Mouse (Mus musculus): Measurements from ENCODE around the gene Pard3.

Pard3 gene

DNA sequence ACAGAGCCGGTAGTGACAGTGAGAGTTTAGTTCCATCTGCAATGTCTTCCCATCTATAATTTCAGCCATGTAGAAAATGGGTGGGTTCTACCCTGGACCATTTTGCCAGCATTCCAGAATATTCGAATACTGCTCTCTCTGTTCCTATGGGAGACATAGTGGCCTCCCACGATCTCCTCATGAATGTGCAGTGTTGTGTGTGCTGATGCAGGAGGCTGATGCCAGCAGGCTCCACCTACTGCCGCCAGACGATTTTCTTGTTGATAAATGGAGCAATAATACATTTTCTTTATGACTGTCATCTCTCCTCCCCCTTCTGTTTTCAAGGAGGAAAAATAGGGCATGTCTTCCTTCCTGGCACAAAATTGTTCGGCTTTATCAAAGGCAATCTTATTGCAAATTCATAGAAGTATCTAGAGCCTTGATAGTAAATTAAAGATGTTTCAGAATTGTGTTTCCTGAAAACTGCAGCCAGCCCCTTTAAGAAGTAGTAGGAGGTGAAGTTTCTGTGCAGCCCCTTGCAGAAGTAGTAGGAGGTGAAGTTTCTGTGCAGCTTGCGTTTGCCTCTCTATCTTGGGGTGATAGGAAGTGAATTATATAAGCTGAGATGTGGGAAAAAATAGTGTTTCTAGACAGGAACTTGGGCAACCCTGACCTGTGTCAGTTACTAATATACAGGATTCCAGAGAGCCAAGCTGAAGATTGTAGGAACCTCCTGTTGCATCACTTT lies 545.0 kb downstream of the Pard3 start:
- DNase-seq (ENCODE audit: low spot score): no peak

GRCm38 (mm10) chr8:127609316-127609715 lies 545.6 kb downstream of the Pard3 start:
- no peak for DNase-seq (ENCODE audit: low spot score)

GRCm38 (mm10) chr8:127614206-127614605 lies 550.5 kb downstream of the Pard3 start:
- DNase-seq (ENCODE audit: low spot score): no peak

DNA sequence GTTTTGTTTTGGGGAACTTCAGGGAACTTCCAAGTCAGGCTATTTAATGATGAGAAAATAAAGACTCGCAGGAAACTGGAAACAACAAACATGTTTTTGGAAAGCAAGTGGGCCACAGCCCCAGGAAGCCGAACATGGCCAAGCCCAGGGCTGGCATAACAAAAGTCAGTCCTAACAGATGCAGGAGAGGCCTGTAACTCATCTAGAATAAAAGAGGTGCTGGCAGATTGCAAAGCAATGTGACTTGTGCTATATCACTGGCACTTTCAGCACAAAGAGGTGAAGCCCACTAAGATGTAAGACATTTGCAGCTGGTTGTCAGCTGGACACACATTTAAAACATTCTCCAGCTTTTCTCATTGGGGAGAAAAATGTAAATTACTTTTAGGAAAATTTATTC lies 553.0 kb downstream of the Pard3 start:
- DNase-seq (ENCODE audit: low spot score): no peak

DNA sequence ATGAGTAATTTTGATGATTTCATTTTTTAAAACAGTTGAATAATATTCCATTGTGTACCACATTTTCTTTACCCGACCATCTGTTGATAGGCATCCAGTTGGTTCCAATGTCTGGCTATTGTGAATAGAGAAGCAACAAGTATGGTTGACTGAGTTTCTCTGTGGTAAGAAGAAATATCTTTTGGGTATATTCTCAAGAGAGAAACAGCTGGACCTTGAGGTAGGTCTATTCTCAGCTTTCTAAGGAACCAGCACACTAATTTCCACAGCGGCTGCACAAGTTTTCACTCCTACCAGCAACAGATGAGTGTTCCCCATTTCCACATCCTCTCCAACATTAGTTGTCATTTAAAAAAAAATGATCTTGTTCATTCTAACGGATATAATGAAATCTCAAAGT lies 558.4 kb downstream of the Pard3 start:
- no peak for DNase-seq (ENCODE audit: low spot score)

GRCm38 (mm10) chr8:127638232-127639087 lies 574.8 kb downstream of the Pard3 start:
- no peak for DNase-seq (ENCODE audit: low spot score)

- DNase-seq (ENCODE audit: low spot score): no peak
Measured at GRCm38 (mm10) chr8:127639088-127639453, 575.4 kb downstream of the Pard3 start.

GRCm38 (mm10) chr8:127655559-127655958 lies 591.9 kb downstream of the Pard3 start:
- DNase-seq (ENCODE audit: low spot score): no peak

Measured in spleen, adult 12 weeks (tissue).